Mouse (Mus musculus) MEL (cell line): ENCODE results near the gene Zdhhc8. TPM values are rescaled to one million over a fixed set of nuclear protein-coding genes. Genes with fewer than 3 reads are reported as not detected.
A peak's percentile ranks its signal among the peaks of the same experiment; 100 is the strongest.

Experiments used
- DNase-seq: peaks from one replicate; pipeline ENCODE4 v3.0.0; 2011; ENCODE audit warnings: low read depth, low spot score
- H3K27ac ChIP-seq: 2 replicates; pipeline ENCODE4 v1.5.1; 2012; ENCODE audit warnings: low read depth, mild to moderate bottlenecking, control low read depth, low read length, moderate library complexity; ENCODE audit not compliant: control insufficient read depth
- H3K27me3 ChIP-seq, 2 experiments: fragments of 150-350 bp in 1 of 2; sonication (generic) in 1 of 2; 2 replicates each; pipeline ENCODE4 v1.6.1; 2012; ENCODE audit warnings: low read length in 2 of 2, mild to moderate bottlenecking in 2 of 2, improper control_type of control experiment in 1 of 2, moderate library complexity in 1 of 2; ENCODE audit not compliant: insufficient read depth in 2 of 2, control insufficient read depth in 1 of 2
- H3K36me3 ChIP-seq, 2 experiments: 2 replicates each; pipeline ENCODE4 v1.6.1; 2012 to 2014; ENCODE audit warnings: low read length in 2 of 2, improper control_type of control experiment in 1 of 2, inconsistent platforms in 1 of 2, mild to moderate bottlenecking in 1 of 2; ENCODE audit not compliant: insufficient read depth in 2 of 2, control insufficient read depth in 1 of 2
- H3K4me1 ChIP-seq, 2 experiments: fragments of 150-350 bp in 1 of 2; sonication (generic) in 1 of 2; 2 replicates each; pipeline ENCODE4 v1.6.1; 2012; ENCODE audit warnings: low read length in 2 of 2, improper control_type of control experiment in 1 of 2, mild to moderate bottlenecking in 1 of 2; ENCODE audit not compliant: insufficient read depth in 2 of 2, control insufficient read depth in 1 of 2
- H3K4me3 ChIP-seq, 2 experiments: fragments of 150-350 bp in 1 of 2; sonication (generic) in 1 of 2; 2 replicates each; pipeline ENCODE4 v1.5.1; 2012; ENCODE audit warnings: low read depth in 2 of 2, low read length in 2 of 2, mild to moderate bottlenecking in 2 of 2, moderate library complexity in 2 of 2, control low read depth in 1 of 2, improper control_type of control experiment in 1 of 2; ENCODE audit not compliant: control insufficient read depth in 1 of 2, insufficient read depth in 1 of 2
- H3K79me2 ChIP-seq: 2 replicates; pipeline ENCODE4 v1.6.1; 2012; ENCODE audit warnings: mild to moderate bottlenecking, low read length, moderate library complexity; ENCODE audit not compliant: control insufficient read depth, poor library complexity, insufficient read depth
- H3K9ac ChIP-seq: 2 replicates; pipeline ENCODE4 v1.6.1; 2012; ENCODE audit warnings: low read depth, mild to moderate bottlenecking, control low read depth, low read length, moderate library complexity; ENCODE audit not compliant: control insufficient read depth, poor library complexity, severe bottlenecking
- H3K9me3 ChIP-seq: fragments of 150-350 bp; sonication (generic); replicated peaks from 2 replicates; pipeline ENCODE4 v1.6.1; 2012; ENCODE audit warnings: mild to moderate bottlenecking, low read length, improper control_type of control experiment, moderate library complexity; ENCODE audit not compliant: insufficient read depth
- BHLHE40 ChIP-seq: IDR thresholded peaks from 2 replicates; pipeline ENCODE4 v1.6.1; 2012; ENCODE audit warnings: low read depth, mild to moderate bottlenecking, inconsistent platforms, low read length, improper control_type of control experiment, borderline replicate concordance
- CHD1 ChIP-seq: IDR thresholded peaks from 2 replicates; pipeline ENCODE4 v1.6.1; 2012; ENCODE audit warnings: low read depth, mild to moderate bottlenecking, inconsistent platforms, low read length, improper control_type of control experiment
- CHD2 ChIP-seq: IDR thresholded peaks from 2 replicates; pipeline ENCODE4 v1.6.1; 2011; ENCODE audit warnings: low read length, improper control_type of control experiment
- ELF1 ChIP-seq: IDR thresholded peaks from 2 replicates; pipeline ENCODE4 v1.6.1; 2014; ENCODE audit warnings: low read depth, mild to moderate bottlenecking, inconsistent platforms, low read length, improper control_type of control experiment, moderate library complexity
- GABPA ChIP-seq: IDR thresholded peaks from 2 replicates; pipeline ENCODE4 v1.6.1; 2012; ENCODE audit warnings: low read depth, mild to moderate bottlenecking, inconsistent platforms, low read length, improper control_type of control experiment, moderate library complexity
- HCFC1 ChIP-seq: IDR thresholded peaks from 2 replicates; pipeline ENCODE4 v1.6.1; 2012; ENCODE audit warnings: low read depth, mild to moderate bottlenecking, inconsistent platforms, low read length, improper control_type of control experiment, moderate library complexity
- MAFK ChIP-seq: IDR thresholded peaks from 2 replicates; pipeline ENCODE4 v1.6.1; 2011; ENCODE audit warnings: low read depth, mild to moderate bottlenecking, low read length, improper control_type of control experiment, borderline replicate concordance
- MAZ ChIP-seq: IDR thresholded peaks from 2 replicates; pipeline ENCODE4 v1.6.1; 2012; ENCODE audit warnings: low read depth, mild to moderate bottlenecking, inconsistent platforms, low read length, improper control_type of control experiment
- MXI1 ChIP-seq: IDR thresholded peaks from 2 replicates; pipeline ENCODE4 v1.6.1; 2011; ENCODE audit warnings: mild to moderate bottlenecking, low read depth, low read length, improper control_type of control experiment
- MYC ChIP-seq: IDR thresholded peaks from 2 replicates; pipeline ENCODE4 v1.6.1; 2011; ENCODE audit warnings: low read depth, mild to moderate bottlenecking, low read length, improper control_type of control experiment, moderate library complexity
- NELFE ChIP-seq: IDR thresholded peaks from 2 replicates; pipeline ENCODE4 v1.6.1; 2011; ENCODE audit warnings: low read depth, low read length, improper control_type of control experiment
- NRF1 ChIP-seq: IDR thresholded peaks from 2 replicates; pipeline ENCODE4 v1.6.1; 2014; ENCODE audit warnings: low read depth, mild to moderate bottlenecking, inconsistent platforms, low read length, improper control_type of control experiment, moderate library complexity; ENCODE audit not compliant: poor library complexity, insufficient read depth, severe bottlenecking
- POLR2A ChIP-seq, 2 experiments: IDR thresholded peaks; 2 replicates each; pipeline ENCODE4 v1.6.1; 2011 to 2012; ENCODE audit warnings: low read length in 2 of 2, mild to moderate bottlenecking in 2 of 2, control low read depth in 1 of 2, improper control_type of control experiment in 1 of 2, low read depth in 1 of 2, moderate library complexity in 1 of 2; ENCODE audit not compliant: control insufficient read depth in 1 of 2, insufficient read depth in 1 of 2, poor library complexity in 1 of 2
- RAD21 ChIP-seq: IDR thresholded peaks from 2 replicates; pipeline ENCODE4 v1.6.1; 2011; ENCODE audit warnings: mild to moderate bottlenecking, low read depth, low read length, improper control_type of control experiment
- RCOR1 ChIP-seq: IDR thresholded peaks from 2 replicates; pipeline ENCODE4 v1.6.1; 2012; ENCODE audit warnings: low read depth, mild to moderate bottlenecking, inconsistent platforms, low read length, improper control_type of control experiment
- USF1 ChIP-seq: IDR thresholded peaks from 2 replicates; pipeline ENCODE4 v1.6.1; 2014; ENCODE audit warnings: low read depth, mild to moderate bottlenecking, inconsistent platforms, low read length, improper control_type of control experiment, moderate library complexity
- USF2 ChIP-seq, 2 experiments: IDR thresholded peaks; 2 replicates each; pipeline ENCODE4 v1.6.1; 2011 to 2012; ENCODE audit warnings: improper control_type of control experiment in 2 of 2, low read length in 2 of 2, borderline replicate concordance in 1 of 2, inconsistent platforms in 1 of 2, low read depth in 1 of 2, mild to moderate bottlenecking in 1 of 2; ENCODE audit not compliant: insufficient read depth in 1 of 2
- ZC3H11A ChIP-seq: IDR thresholded peaks from 2 replicates; pipeline ENCODE4 v1.6.1; 2012; ENCODE audit warnings: low read depth, mild to moderate bottlenecking, inconsistent platforms, low read length, improper control_type of control experiment
- ZMIZ1 ChIP-seq: IDR thresholded peaks from 2 replicates; pipeline ENCODE4 v1.6.1; 2012; ENCODE audit warnings: low read depth, mild to moderate bottlenecking, inconsistent platforms, low read length, improper control_type of control experiment, moderate library complexity
- polyA plus RNA-seq, 2 experiments: library from polyadenylated mRNA; stranded (reverse) in 1 of 2; unstranded in 1 of 2; fragments of >175 nt in 1 of 2; fragments of >200 nt in 1 of 2; gene quantifications; 2 replicates each; pipeline versions ENCODE4 v1.2.1 to v1.2.4; 2012; ENCODE audit warnings: low replicate concordance in 2 of 2, low read depth in 1 of 2; ENCODE audit not compliant: insufficient read length in 2 of 2, insufficient read depth in 1 of 2, missing spikeins in 1 of 2
- total RNA-seq: library from RNA; depleted of rRNA; stranded (reverse); fragments of 300-350 nt; gene quantifications from 2 replicates; pipeline ENCODE4 v1.2.3, GENCODE M21; 2012

Gene Zdhhc8
- total and polyA plus RNA-seq, 3 experiments: 9.6 to 33.2 TPM; not detected in 1

DNA sequence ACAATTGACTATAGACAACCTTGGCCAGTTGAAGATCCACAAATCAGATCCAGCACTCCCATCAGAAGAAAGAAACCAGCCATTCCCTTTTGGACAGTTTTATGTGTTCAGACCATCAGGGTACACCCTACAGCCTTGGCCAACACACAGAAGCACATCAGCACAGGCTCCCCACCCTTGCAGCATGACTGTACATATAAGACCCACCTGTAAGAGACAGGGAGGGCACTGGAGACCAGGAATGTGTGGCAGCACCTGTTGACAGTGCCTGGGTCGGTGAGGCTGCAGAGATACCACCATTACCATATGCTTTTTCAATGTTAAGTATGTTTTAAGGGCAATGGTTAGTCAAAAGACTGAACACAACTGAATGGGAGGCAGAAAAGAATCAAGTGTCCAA lies 18.9 kb upstream of the Zdhhc8 start:
- Histone ChIP-seq H3K79me2 (peaks cover 26% of the 10 kb centered on the region), H3K4me1 (peaks cover 0 to 8% of the 10 kb centered on the region in 2 experiments; a peak in 1 of 4 replicates), H3K4me3 (no peak overlapping the region), H3K27me3 (no peaks in the 10 kb centered on the region)
- no peak for TF ChIP-seq ELF1
- peak in 1 of 2 experiments; percentile 51; a peak in 1 of 4 replicates for TF ChIP-seq POLR2A (IDR thresholded peaks at IDR 0.05; ENCODE audit: control insufficient read depth in 1 of 2, insufficient read depth in 1 of 2, low read depth in 1 of 2, low read length in 2 of 2, poor library complexity in 1 of 2)
- TF ChIP-seq, all 39 proteins: peak for 1
- peaks cover 21 to 25% of the 10 kb centered on the region in 2 experiments for H3K36me3 ChIP-seq
- no peak overlapping the region for H3K9ac ChIP-seq
- H3K9me3 ChIP-seq: no peaks in the 10 kb centered on the region
- H3K27ac ChIP-seq: no peak overlapping the region
- DNase-seq: peak; percentile 33

DNA sequence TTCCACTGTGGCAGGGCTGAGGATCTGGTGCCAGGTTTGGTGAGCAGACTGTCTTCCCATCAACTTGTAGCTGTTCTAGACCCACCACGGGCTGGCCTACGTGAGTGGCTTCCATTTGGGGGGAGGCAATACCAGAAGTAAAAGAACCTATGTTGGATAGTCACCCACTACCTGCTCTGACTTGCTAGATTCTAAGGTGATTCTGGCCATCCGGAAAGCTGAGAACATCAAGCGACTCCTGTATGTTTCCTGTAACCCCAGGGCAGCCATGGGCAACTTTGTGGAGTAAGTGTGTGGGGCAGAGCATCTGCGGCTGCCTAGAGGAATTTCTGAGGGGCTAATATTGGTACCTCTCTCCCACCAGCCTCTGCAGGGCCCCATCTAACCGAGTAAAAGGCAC lies 17.8 kb upstream of the Zdhhc8 start:
- no peak overlapping the region for H3K9ac ChIP-seq
- H3K4me1 ChIP-seq: peaks cover 0 to 8% of the 10 kb centered on the region in 2 experiments; a peak in 1 of 4 replicates
- H3K79me2 ChIP-seq: peaks cover 33% of the 10 kb centered on the region
- H3K36me3 ChIP-seq: peaks cover 21 to 22% of the 10 kb centered on the region in 2 experiments
- H3K27me3 ChIP-seq: no peaks in the 10 kb centered on the region
- no peak overlapping the region for H3K4me3 ChIP-seq
- DNase-seq: peak; percentile 17
- no peak overlapping the region for H3K27ac ChIP-seq
- H3K9me3 ChIP-seq: no peaks in the 10 kb centered on the region
- TF ChIP-seq USF2 (IDR thresholded peaks at IDR 0.05; ENCODE audit: borderline replicate concordance in 1 of 2, insufficient read depth in 1 of 2, low read depth in 1 of 2, low read length in 2 of 2): no peak
- TF ChIP-seq NELFE: no peak
- TF ChIP-seq ZC3H11A: no peak
- no peak for TF ChIP-seq BHLHE40
- peak in 1 of 2 experiments; percentile 28; a peak in 2 of 4 replicates for TF ChIP-seq POLR2A (IDR thresholded peaks at IDR 0.05; ENCODE audit: control insufficient read depth in 1 of 2, insufficient read depth in 1 of 2, low read depth in 1 of 2, low read length in 2 of 2, poor library complexity in 1 of 2)
- TF ChIP-seq ZMIZ1: peak; percentile 66

DNA sequence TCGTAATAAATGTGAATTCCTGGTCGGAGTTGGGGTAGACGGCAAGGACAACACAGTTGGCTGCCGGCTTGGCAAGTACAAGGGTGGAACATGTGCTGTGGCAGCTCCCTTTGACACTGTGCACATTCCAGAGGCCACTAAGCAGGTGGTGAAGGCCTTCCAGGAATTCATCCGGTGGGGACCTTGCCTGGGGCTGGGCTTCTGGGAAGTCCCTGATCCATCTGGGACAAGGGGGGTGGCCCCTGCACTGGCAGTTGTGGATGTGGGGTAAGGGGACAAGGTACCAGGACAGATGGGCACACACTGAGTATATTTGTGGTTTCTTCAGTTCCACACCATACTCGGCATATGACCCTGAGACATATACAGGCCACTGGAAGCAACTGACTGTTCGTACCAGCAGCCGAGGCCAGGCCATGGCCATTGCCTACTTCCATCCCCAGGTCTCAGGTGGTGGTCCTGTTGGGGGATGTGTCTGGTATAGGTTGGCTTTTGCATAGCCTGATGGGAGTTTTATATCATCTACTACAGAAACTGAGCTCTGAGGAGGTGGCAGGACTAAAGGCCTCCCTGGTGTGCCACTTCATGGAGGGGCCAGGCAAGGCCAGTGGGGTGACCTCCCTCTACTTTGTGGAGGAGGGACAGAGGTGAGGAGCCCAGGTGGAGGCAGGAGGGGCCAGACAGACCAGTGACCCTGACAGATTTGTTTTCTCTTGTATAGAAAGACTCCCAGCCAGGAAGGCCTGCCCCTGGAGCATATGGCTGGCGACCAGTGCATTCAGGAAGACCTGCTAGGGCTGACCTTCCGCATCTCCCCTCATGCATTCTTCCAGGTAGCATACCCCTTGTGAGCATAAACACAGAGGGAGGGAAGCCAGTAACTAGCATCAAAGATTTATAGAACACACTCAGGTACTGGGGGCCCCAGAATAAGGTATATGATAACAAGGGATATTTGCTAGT lies 16.2 kb upstream of the Zdhhc8 start:
- peaks cover 48% of the 10 kb centered on the region for H3K79me2 ChIP-seq
- no peaks in the 10 kb centered on the region for H3K27me3 ChIP-seq
- no peak overlapping the region; a peak in 1 of 4 replicates for H3K4me3 ChIP-seq
- H3K9ac ChIP-seq: peak overlapping the region; percentile 93
- peaks cover 27 to 32% of the 10 kb centered on the region in 2 experiments for H3K36me3 ChIP-seq
- peaks cover 4 to 18% of the 10 kb centered on the region in 2 experiments; a peak in 3 of 4 replicates for H3K4me1 ChIP-seq
- TF ChIP-seq RAD21 (no peak), HCFC1 (no peak), NELFE (no peak), MXI1 (no peak), POLR2A (IDR thresholded peaks at IDR 0.05; ENCODE audit: control insufficient read depth in 1 of 2, insufficient read depth in 1 of 2, low read depth in 1 of 2, low read length in 2 of 2, poor library complexity in 1 of 2) (peak in 1 of 2 experiments; percentile 14; a peak in 1 of 4 replicates), CHD1 (no peak), CHD2 (no peak), MAZ (no peak), MYC (no peak), MAFK (no peak), ZMIZ1 (peak; percentile 47; the same call in 1 of the 2 replicates), RCOR1 (no peak), GABPA (no peak), USF1 (no peak), NRF1 (no peak)
- H3K27ac ChIP-seq: no peak overlapping the region
- peak; percentile 20 for DNase-seq
- H3K9me3 ChIP-seq: no peaks in the 10 kb centered on the region
